Mouse (Mus musculus) adrenal gland, postnatal 10 days (tissue): Measurements from ENCODE around the gene Hist1h2bc. TPM values are rescaled to one million over a fixed set of nuclear protein-coding genes. Genes with fewer than 3 reads are reported as not detected.

Experiments used
- DNase-seq: peaks from one replicate; pipeline ENCODE4 v3.0.0; 2021; ENCODE audit warnings: mixed read lengths
- microRNA-seq: library from miRNA; unstranded; fragments of <30 nt; microRNA quantifications from one replicate; pipeline ENCODE4 v1.2.0, GENCODE M21; 2021
- total RNA-seq, 2 experiments: library from RNA; stranded (reverse); gene quantifications; 2 replicates each; pipeline ENCODE4 v1.2.3; 2021

The Hist1h2bc gene
- total RNA-seq, 2 experiments from 2014 or later = 76.4 to 77.6 TPM

DNA sequence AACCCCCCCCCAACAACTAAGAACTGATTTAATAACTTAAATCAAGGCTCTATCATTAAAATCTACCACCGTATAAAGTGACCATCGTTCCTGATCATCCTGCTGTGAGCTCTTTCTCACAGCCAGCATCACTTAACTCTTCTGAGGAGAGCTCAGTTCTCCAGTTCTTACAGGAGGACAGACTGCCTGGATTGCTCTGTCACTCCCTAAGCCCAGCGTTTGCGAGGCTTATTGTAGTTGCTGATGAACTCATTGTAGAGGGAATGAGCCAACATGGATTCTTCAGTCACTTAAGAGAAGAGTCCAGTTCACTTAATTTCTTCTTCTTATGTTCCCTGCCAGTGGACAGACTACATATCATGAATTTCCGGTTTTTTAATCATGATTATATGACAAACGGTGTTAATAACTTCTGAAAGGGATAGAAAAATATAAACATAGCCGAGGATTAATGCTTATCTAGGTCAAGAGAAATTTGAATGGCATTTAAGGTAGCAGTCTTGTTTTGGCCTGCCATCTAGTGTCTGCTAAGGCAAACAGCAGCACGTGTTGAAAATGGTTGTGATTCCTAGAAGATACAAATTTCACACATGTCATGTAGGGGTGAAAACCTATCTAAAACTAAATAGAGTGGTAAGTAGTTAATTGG is 48.3 kb downstream of the Hist1h2bc start:
- DNase-seq = no peak

DNA sequence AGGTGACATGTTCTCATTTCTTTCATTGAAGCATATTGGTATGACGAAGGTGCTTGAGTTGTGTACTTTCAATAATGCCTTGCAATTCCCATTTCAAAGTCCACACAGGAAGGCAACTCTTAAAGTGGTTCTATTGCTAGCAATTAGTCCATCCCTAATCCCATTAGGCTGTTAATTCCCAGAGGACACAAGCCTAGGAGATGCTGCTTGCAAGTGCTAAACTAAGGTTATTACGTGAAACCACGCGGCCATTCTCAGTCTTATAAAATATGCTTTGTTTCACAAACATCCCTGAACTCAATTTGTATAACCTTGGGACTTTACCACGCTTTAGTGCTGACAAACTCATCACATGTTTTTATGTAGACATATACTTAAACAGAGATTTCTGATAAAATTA is 53.1 kb downstream of the Hist1h2bc start:
- no peak for DNase-seq

DNA sequence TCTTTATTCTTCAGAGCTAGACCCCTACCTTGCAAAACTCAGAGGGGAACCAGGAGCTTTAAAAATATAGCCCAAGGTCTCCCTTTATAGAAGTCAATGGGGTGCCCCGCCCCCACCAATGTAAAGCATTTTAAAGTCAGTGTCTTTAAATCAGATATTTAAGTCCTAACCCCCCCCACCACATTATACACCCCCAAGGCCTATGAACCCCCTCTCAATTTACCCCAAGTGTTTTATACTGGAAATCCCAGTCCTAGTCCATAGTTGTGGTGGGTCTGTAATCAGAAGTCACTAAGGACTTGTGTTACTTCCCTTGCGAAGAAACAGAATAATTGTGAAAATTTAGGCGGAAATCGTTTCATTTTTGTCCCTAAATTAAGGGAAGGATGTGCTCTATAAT is 54.0 kb downstream of the Hist1h2bc start:
- DNase-seq = no peak

DNA sequence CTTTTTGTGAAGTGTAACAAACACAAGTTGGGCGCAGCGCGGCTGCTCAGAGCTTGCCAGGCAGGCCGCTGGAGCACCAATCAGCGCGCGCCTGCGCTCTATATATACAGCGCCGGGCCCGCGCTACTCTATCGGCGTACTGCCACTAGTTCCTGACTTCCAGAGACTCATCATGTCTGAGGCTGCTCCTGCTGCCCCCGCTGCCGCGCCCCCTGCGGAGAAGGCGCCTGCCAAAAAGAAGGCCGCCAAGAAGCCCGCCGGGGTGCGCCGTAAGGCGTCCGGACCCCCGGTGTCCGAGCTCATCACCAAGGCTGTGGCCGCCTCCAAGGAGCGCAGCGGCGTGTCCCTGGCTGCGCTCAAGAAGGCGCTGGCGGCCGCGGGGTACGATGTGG is 54.7 kb downstream of the Hist1h2bc start, which contains the start of gene Hist1h1c:
Gene Hist1h1c (plus strand): TSS at position 132 of the 392 bp plus-strand sequence.
- DNase-seq = peak; percentile 95

DNA sequence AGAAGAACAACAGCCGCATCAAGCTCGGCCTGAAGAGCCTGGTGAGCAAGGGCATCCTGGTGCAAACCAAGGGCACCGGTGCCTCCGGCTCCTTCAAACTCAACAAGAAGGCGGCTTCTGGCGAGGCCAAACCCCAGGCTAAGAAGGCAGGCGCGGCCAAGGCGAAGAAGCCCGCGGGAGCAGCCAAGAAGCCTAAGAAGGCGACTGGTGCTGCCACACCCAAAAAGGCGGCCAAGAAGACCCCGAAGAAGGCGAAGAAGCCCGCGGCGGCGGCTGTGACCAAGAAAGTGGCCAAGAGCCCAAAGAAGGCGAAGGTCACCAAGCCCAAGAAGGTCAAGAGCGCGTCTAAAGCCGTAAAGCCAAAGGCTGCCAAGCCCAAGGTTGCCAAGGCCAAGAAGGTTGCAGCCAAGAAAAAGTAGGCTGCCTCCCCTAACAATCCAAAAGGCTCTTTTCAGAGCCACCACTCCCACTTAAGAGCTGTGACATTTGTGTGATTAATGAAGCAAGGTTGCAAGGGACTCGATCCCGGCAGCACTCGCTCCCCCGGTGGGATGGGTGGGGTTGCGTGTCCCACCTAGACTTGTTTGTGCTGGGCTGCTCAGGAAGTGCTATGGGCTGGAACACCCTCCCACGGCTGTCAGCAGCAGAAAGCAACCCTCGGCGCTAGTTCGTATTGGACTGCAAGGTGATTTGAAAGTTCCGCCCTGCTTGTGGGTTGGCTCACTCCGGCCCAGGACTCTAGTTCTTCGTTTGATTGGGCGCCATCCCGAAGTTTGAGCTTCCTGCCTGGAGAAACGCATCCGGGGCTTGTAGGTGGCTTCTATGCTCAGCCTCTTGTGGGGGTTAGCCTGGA is 55.3 kb downstream of the Hist1h2bc start:
- DNase-seq = peak; percentile 92

DNA sequence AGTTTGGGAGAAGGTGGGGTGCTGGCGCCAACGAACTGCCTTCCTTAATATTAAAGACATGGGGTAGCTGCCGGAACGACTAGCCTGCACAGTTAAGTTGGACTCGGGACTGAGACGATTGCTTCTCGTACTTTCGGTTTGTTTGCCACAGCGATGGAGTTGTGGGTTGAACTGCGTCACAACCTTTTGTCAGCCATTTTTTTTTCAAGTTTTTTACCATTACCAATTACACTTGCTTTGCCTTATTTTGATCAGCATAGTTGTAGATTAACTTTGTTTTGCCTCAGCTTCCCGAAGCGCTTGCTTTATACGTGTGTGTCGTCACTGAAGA is 55.9 kb downstream of the Hist1h2bc start:
- no peak for DNase-seq

DNA sequence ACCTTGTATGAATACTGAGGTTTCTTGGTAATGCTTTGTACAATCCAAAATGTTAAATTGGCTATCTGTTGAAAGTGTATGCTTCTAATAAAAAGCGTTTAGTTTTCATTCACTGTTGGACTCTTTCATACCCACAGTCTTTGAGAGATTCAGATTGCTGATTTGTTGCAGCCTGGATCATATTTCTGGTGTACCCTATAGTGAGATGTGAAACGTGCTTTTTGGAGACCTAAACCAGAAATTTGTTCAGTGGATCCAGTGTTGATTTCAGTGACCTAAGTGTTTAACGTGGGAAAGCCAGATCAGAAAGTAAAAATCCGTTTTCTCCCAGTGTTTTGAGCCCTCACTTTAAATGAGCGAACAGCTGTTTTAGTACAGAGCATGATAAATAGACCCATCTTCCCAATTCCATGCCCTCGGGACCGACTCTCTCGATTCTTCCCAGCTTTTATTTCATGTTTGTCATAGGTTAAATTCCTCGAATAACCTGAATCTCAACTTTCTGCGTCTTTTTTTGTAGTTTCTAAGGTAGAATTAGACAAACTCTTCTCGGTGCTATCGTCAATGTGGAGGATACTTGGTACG is 56.3 kb downstream of the Hist1h2bc start:
- DNase-seq = no peak

DNA sequence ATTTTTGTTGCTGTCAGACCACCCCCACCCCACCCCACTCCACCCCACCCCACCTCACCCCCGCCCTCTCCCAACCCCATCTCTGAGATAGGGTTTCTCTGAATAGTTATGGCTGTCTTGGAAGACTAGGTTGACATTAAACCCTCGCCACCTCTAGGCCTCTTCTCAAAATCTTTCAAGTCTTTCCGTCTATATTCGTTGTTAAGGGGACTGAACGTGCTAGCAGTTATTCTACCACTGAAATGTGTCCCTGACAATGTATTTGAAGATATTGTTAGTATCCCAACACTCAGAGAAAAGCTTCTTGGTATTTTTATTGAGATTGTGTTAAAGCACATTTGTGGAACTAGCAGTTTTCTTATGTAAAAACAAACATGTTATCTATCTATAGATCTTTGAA is 56.9 kb downstream of the Hist1h2bc start:
- no peak for DNase-seq

DNA sequence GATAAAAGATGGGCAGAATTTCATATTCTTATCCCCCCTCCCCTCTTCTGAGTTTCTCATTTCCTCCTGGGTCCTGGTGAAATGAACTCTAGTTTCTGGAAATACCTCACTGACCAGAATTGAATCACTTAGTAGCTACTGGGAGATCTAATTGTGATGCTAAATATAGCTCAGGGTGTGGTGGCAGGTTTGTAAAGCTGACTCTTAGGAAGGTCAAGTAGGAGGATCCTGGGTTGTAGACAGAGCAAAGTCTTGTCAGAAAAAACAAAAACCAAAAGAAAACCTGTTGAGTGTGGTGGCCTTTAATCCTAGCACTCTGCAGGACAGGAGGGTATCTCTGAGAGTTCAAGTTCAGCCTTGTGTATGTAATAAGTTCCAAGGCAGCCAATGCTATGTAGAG is 58.0 kb downstream of the Hist1h2bc start:
- no peak for DNase-seq

Small RNA genes lying within 50 kb of the gene (microRNA-seq; reads per million reads assigned to microRNA genes)
- gene Gm44350 = not detected

Other genes starting within 250 kb of the Hist1h2bc start
- gene Btn1a1, start 218.3 kb upstream of the Hist1h2bc start, total RNA-seq = under 1 TPM in 1 of 2 experiments, not detected in 1; 0.55 TPM
- not detected for gene Btn2a2, start 195.3 kb upstream of the Hist1h2bc start, total RNA-seq
- gene Hist1h4h, start 153.1 kb upstream of the Hist1h2bc start, total RNA-seq = 1,000 to 10,000 TPM in 1 of 2 experiments, 100 to 1,000 TPM in 1; 930 to 1,063 TPM
- gene Hist1h2af, start 150.3 kb upstream of the Hist1h2bc start, total RNA-seq = 100 to 1,000 TPM; 261 to 325 TPM
- gene Hist1h3g, start 148.8 kb upstream of the Hist1h2bc start, total RNA-seq = 10 to 100 TPM; 76.3 to 91.7 TPM
- gene Hist1h2bh, start 140.8 kb upstream of the Hist1h2bc start, total RNA-seq = 10 to 100 TPM; 20.9 to 25.4 TPM
- gene Hist1h3f, start 140.1 kb upstream of the Hist1h2bc start, total RNA-seq = 100 to 1,000 TPM in 1 of 2 experiments, 10 to 100 TPM in 1; 93.2 to 104 TPM
- 100 to 1,000 TPM; 529 to 619 TPM for gene Hist1h4f, start 132.6 kb upstream of the Hist1h2bc start, total RNA-seq
- 10 to 100 TPM; 27.8 to 32.6 TPM for gene Hist1h1d, start 130.9 kb upstream of the Hist1h2bc start, total RNA-seq
- gene Hist1h3e, start 121.8 kb upstream of the Hist1h2bc start, total RNA-seq = 100 to 1,000 TPM; 246 to 271 TPM
- 10 to 100 TPM; 54.9 to 55.0 TPM for gene Hist1h2ae, start 113.0 kb upstream of the Hist1h2bc start, total RNA-seq
- gene Hist1h2bg, start 112.8 kb upstream of the Hist1h2bc start, total RNA-seq = 100 to 1,000 TPM; 395 to 462 TPM
- gene Hist1h2bf, start 110.0 kb upstream of the Hist1h2bc start, total RNA-seq = 100 to 1,000 TPM; 168 to 215 TPM
- gene Hist1h2ad, start 109.8 kb upstream of the Hist1h2bc start, total RNA-seq = 10 to 100 TPM; 47.4 to 49.2 TPM
- 10 to 100 TPM; 38.0 to 43.5 TPM for gene Hist1h3d, start 108.4 kb upstream of the Hist1h2bc start, total RNA-seq
- 100 to 1,000 TPM; 294 to 310 TPM for gene Hist1h4d, start 102.6 kb upstream of the Hist1h2bc start, total RNA-seq
- gene Hist1h2be, start 63.1 kb upstream of the Hist1h2bc start, total RNA-seq = 10 to 100 TPM; 27.7 to 32.2 TPM
- 100 to 1,000 TPM; 180 to 217 TPM for gene Hist1h1e, start 61.6 kb upstream of the Hist1h2bc start, total RNA-seq
- gene Hist1h2ac, start 251 bp upstream of the Hist1h2bc start, total RNA-seq = 1 to 10 TPM; 8.3 to 9.7 TPM
- gene Hist1h1t, start 11.6 kb downstream of the Hist1h2bc start, total RNA-seq = under 1 TPM; 0.69 to 0.88 TPM
- 100 to 1,000 TPM; 175 to 199 TPM for gene Hist1h4c, start 14.3 kb downstream of the Hist1h2bc start, total RNA-seq
- 10 to 100 TPM; 23.3 to 31.0 TPM for gene Hfe, start 26.7 kb downstream of the Hist1h2bc start, total RNA-seq
- 100 to 1,000 TPM; 366 to 432 TPM for gene Hist1h1c, start 54.6 kb downstream of the Hist1h2bc start, total RNA-seq
- 100 to 1,000 TPM; 127 to 144 TPM for gene Hist1h3c, start 61.4 kb downstream of the Hist1h2bc start, total RNA-seq
- gene Hist1h2bb, start 62.5 kb downstream of the Hist1h2bc start, total RNA-seq = 100 to 1,000 TPM; 173 to 206 TPM
- 100 to 1,000 TPM; 281 to 334 TPM for gene Hist1h2ab, start 66.9 kb downstream of the Hist1h2bc start, total RNA-seq
- gene Hist1h3b, start 68.1 kb downstream of the Hist1h2bc start, total RNA-seq = 100 to 1,000 TPM; 390 to 424 TPM
- gene Hist1h4b, start 72.8 kb downstream of the Hist1h2bc start, total RNA-seq = 100 to 1,000 TPM; 282 to 291 TPM
- 100 to 1,000 TPM; 238 to 251 TPM for gene Hist1h4a, start 77.0 kb downstream of the Hist1h2bc start, total RNA-seq
- gene Hist1h3a, start 78.2 kb downstream of the Hist1h2bc start, total RNA-seq = 100 to 1,000 TPM; 258 to 301 TPM
- 100 to 1,000 TPM; 231 to 274 TPM for gene Hist1h1a, start 79.5 kb downstream of the Hist1h2bc start, total RNA-seq
- gene Trim38, start 85.7 kb downstream of the Hist1h2bc start, total RNA-seq = not detected
- 10 to 100 TPM; 16.2 to 33.8 TPM for gene Slc17a2, start 122.8 kb downstream of the Hist1h2bc start, total RNA-seq
- gene Slc17a3, start 155.2 kb downstream of the Hist1h2bc start, total RNA-seq = 1 to 10 TPM; 3.5 to 5.0 TPM
- 1 to 10 TPM in 1 of 2 experiments, under 1 TPM in 1; 0.67 to 1.5 TPM for gene Slc17a1, start 183.6 kb downstream of the Hist1h2bc start, total RNA-seq
- gene Slc17a4, start 230.8 kb downstream of the Hist1h2bc start, total RNA-seq = 1 to 10 TPM; 3.3 to 5.6 TPM
- not detected for gene Hist1h2ba, start 250.0 kb downstream of the Hist1h2bc start, total RNA-seq